Mouse (Mus musculus): ENCODE data around the gene Luzp1.

GRCm38 (mm10) chr4:136452792-136453191, 16.8 kb upstream of the Luzp1 start:
- TF ChIP-seq CTCF (IDR thresholded peaks at IDR 0.05; ENCODE audit: extremely low read depth, insufficient read depth, low read length) = no peak
- no peak for TF ChIP-seq POLR2A (IDR thresholded peaks at IDR 0.05; ENCODE audit: extremely low read depth, insufficient read depth, low read length)

All from cortical plate, adult 2 months (tissue).